Mouse (Mus musculus) right cerebral cortex, adult 2 months (tissue): Measurements from ENCODE around the gene Pecam1.
"Not testable (repeated sequence)": the region's sequence is repeated elsewhere in the genome, so short reads cannot be mapped to it uniquely, and the experiment has no call there.

ENCODE experiments used
- DNase-seq, 2 experiments: peaks; one replicate each; pipeline ENCODE4 v3.0.0; 2021 to 2022; ENCODE audit warnings: low spot score in 2 of 2

The Pecam1 gene

DNA sequence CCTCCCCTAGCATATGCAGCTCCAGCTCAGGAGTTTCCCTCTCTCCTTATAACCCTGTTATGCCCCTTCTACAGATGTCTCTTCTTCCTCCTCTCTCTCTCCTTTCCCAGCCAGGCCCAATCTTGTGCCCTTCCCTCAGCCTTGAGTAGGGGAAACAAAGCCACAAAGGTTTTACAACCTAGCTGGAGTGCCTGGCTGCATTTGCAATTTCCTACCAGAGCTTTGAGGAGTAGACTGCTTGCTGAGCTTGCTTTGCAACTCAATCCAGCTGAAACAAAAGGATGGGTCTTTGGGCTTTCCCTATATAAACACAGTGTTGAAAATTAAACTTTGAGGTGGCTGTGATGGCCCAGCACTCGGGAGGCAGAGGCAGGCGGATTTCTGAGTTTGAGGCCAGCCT lies 117.0 kb downstream of the Pecam1 start:
- no peak for DNase-seq

- DNase-seq, result peak; percentile 76 to 86
Measured at GRCm38 (mm10) chr11:106627692-106628091, 122.7 kb downstream of the Pecam1 start.

DNA sequence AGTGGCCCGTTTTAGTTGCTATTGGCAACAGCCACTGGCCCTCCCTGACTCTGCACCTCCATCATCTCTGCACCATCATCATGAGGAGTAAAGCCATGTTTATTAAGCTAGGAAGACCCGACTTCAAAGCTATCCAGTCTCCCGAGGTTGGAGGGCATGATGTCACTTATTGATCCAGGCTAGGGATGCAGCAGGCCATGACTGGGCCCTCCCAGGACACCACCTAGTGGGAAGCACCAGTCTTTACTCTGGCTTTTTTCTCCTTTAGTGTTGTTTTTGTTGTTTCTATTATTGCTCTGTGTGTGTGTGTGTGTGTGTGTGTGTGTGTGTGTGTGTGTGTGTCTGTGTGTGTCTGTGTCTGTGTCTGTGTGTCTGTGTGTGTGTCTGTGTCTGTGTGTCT lies 124.9 kb downstream of the Pecam1 start:
- DNase-seq, result no peak

DNA sequence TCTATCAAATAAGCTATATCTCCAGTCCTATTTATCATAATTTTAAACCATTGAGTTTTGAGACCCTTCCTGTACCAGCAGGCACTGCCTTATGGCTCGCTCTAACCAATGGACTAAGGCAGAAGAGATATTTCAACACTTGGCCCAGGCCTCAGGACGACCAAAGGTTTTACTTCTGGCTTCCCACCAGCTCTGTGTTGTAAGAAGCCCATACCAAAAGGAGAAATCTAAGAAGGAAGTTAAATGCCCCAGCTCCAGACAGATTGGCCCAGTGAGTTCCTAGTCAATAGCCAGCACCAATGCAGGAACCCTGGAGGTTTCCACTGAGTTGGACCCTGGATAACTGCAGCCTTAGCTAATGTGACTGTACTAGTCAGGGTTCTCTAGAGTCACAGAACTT lies 126.8 kb downstream of the Pecam1 start:
- no peak for DNase-seq

GRCm38 (mm10) chr11:106622056-106622455 lies 128.4 kb downstream of the Pecam1 start:
- no peak for DNase-seq

GRCm38 (mm10) chr11:106618768-106619167 lies 131.7 kb downstream of the Pecam1 start:
- not testable (repeated sequence) for DNase-seq

GRCm38 (mm10) chr11:106617821-106618580 lies 132.4 kb downstream of the Pecam1 start:
- DNase-seq, result no peak

DNA sequence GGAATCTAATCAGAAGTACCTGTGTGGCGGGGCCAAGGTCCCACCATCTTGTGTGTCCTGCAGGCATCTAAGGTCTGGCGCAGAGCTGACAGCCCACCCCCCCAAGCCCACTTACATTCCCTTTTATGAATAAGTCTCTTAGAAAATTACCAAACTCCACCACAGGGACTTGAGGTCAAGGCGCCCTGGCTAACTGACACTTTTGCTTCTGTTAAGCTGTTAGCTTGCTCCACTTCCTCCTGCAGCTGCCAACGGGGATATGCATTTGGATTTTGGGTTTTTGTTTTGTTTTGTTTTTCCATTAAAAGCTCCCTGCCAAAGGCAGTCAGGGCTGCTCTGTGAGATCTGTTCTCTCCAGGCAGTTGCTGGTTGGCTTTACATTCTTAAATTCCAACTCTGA lies 134.9 kb downstream of the Pecam1 start:
- no peak for DNase-seq

GRCm38 (mm10) chr11:106614339-106614645 lies 136.1 kb downstream of the Pecam1 start:
- DNase-seq, result no peak

DNA sequence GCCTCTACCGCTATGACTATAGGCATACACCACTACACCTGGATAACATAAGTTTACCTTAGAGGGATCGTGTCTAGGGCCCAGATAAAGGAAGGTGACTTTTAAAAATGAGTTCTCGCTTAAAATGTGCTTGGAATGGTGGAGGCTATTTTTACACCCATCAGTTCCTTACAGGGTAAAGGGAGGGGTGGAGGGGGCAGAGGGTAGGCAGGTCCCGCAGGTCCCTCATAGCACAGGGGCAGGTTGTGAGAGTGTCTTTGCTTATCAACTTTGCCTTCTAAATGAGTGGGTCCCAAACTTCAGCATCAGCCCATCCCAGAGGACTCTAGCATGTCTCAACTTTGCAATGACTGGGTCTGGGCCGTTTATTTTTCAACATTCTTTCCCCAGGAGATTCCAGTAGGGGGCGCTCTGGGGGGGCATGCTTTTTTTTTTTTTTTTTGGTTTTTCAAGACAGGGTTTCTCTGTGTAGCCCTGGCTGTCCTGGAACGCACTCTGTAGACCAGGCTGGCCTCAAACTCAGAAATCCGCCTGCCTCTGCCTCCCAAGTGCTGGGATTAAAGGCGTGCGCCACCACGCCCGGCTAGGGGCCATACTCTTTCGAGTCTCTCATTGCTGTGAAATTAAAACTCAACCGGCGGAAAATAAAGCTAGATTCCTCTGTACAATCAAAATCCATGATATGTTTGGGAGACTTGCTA lies 136.6 kb downstream of the Pecam1 start:
- DNase-seq, result no peak

GRCm38 (mm10) chr11:106612961-106613637 lies 137.3 kb downstream of the Pecam1 start, which contains the start of gene Tex2:
Gene Tex2, minus strand, starts transcription at chr11:106613423.
- DNase-seq, result peak; percentile 96 to 97

- peak; percentile 43 to 54 for DNase-seq
Measured at GRCm38 (mm10) chr11:106612209-106612960, 138.0 kb downstream of the Pecam1 start.

- no peak for DNase-seq
Measured at GRCm38 (mm10) chr11:106609731-106610130, 140.7 kb downstream of the Pecam1 start.

DNA sequence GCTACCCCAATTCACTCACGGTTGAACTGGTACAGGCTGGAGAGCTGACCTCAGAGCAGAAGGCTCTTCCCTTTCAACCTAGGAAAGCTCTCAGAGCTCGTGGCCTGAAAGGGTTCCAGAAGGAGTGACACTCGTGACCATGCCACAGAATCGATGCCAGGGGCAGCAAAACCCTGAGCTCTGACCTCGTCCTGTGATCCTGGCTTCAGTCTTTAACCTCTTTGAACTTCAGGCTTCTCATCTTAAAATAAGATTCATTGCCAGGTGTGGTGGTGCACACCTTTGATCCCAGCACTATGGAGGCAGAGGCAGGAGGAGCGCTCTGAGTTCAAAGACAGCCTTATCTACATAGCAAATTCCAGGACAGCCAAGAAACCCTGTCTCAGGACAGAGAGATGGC lies 143.1 kb downstream of the Pecam1 start:
- DNase-seq, result no peak

DNA sequence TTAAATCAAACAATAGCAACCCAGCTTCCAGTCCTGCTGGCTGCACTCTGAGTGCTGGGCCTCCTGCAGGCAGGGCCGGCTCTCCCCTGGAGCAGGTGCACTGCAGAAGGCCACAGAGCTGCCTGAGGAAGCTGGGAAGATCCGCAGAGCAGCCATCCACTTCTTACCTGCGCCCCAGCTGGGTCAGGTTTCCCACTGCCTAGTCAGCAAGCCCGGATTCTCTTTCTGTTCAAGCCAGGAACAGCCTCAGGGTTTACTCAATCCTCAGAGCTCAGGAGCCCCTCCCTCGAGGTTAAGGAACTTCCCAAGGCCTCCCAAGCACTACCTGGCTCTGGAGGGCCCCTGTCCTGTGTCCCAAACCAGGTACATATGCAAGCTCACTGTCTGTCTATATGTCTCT lies 144.4 kb downstream of the Pecam1 start:
- no peak for DNase-seq
